Mouse (Mus musculus): ENCODE results near the gene Pgm1. TPM values are rescaled to one million over a fixed set of nuclear protein-coding genes. Genes with fewer than 3 reads are reported as not detected.

Gene Pgm1
- total RNA-seq (2021): 100 to 1,000 TPM; 223 TPM

DNA sequence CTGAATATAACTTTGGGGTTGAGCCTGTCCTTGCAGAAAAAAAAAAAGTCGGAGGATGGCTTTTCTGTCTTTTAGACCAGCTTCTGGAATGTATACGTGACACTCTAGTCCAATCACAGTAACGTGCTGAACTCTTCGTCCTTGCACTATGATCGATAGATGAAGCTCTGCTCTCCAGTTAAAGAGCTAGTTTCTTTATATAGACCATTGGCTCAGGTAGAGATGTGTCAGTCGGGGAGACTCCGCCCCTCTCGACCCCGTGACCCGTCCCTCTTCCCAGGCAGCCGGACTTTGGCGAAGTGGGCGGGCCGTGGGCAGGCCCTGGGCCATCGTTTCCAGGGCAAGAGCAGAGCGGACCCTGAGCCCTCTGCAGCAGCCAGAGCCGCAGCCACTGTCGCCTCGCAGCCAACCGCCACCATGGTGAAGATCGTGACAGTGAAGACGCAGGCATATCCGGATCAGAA is at the start of gene Pgm1:
Gene Pgm1, plus strand, starts transcription at position 266 of the 464 bp plus-strand sequence.
- DNase-seq: peak; percentile 90

DNA sequence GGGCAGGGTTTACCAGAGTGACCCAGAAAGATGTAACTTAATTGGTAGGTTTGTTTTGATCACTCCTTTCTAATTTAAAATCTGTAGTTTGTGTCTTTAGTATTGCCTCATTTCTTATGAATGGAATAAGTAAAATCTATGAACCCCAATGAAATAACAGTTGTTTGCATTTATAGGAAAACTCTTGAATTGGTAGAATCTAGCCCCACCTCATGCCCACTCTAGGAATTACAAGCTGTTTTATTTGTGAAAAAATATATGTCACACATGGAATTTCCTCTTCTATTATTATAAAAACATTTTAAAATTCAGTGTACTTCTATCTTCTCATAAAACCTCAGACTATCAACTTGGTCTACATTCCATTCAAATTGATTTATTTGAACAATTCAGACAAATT is 47.3 kb upstream of the Pgm1 start:
- DNase-seq: peak; percentile 25

DNA sequence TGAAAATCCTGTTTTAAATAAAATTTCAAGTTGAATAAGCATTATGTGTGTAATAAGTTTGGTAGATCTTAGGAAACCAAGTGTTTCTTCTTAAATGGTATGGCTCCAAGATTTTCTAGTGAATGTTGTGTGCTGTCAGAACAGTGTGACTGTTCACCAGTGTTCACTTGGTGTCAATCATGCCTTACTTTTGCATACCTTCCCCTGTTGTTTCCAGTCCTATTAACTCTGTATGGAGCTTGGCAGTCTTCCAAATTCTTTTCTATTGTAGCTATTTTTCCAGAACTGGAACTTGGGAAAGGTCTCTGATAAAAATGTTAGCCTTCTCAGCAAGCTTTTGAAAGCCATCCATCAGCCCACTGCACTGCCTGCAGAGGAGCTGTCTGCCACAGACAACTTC is 46.8 kb upstream of the Pgm1 start:
- no peak for DNase-seq

DNA sequence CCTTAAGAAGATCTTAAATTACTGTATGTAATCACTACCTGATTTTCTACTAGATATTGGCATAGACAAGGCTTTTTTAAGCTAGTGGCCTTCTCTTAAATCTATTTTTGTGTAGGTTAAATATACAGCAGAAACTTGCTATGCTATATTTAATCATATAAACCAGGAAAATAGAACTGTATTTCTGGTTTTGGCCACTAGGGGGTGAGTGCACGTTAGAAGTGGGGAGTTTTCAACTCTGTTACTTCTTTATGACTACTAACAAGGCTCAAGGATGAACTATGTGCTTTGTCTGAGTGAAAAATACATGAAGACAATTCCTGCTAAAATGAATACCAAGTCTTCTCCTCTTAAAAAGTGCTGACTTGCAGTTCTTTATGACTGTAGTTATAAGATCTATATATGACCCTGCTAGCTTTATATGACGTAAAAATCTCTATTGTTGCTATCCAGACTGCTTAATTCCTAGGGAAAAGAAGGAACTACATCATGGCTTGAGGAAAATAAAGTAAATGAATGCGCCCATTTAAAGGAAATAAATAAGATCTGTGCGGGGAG is 15.2 kb upstream of the Pgm1 start:
- no peak for DNase-seq

DNA sequence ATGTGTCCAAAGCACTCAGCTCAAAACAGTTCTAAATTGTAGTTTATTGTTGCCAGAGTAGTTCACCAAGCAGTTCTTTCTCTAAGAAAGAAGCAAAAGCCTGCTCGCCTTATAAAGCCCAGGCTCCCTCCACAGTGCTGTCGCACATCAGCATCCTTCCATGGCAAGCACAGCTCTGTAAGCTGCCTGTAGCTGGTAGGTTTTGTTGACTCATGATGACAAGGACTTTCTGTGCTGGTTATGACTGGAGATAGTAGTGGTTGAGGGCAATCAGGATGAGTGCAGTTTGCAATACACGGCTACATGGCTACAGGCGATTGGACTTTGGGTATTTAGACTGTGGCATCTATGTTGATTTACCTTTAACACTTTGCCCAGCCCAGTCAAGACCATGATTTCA is 2.8 kb upstream of the Pgm1 start:
- DNase-seq: no peak

DNA sequence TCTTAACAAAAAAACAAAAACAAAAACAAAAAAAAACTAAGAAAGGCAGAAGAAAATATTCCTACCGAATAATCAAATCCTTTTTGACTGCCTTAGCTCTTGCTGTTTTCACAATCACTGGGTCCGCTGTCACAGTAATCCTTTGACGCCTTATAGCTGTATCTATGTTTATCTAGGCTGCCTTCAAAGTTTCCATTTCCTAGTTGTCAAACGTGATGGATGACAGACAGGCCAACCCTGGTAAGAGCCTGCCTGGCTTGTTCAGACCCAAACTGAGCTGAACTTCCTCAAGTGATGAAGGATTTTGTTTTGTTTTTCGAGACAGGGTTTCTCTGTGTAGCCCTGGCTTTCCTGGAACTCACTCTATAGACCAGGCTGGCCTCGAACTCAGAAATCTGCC is 693 bp upstream of the Pgm1 start:
- no peak for DNase-seq

DNA sequence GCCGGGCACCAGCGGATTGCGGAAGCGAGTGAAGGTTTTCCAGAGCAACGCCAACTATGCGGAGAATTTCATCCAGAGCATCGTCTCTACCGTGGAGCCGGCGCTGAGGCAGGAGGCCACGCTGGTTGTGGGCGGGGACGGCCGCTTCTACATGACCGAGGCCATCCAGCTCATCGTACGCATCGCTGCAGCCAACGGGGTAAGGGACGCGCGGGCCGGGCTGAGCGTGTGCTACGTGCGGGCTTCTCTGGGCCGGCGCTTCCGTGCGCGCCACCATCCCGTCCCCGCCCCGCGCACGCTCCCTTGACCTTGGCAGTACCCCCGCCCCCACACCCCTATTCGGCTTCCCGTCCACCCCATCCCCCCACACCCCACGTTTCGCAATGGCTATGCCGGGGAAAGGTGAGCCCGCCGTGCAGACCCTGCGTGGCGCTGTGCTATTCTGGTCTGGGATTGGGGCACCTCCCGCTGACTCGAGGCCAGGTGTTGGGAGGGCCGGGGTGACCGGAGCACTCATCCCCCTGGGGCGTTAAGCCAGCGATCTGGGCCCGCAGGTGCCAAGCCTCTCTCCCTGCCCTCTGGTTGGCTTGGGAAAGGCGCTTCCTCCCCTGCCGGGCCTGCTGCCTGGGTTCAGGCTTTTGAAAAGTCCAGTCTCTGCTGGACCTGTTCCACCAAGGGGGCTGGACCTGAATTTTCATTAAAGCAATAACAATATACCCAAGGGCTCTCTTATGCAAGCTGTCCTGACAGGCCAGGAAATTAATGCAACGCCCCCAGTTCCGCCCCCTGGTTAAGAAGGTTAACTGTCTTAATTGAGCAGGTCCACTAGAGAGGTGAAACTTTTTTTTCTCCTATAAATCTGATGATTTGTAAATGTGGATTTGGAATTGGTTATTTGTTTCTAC is 651 bp downstream of the Pgm1 start, which contains the start of gene Itgb3bp:
Gene Itgb3bp, minus strand, starts transcription at position 201 of the 905 bp plus-strand sequence.
- peak; percentile 83 for DNase-seq

DNA sequence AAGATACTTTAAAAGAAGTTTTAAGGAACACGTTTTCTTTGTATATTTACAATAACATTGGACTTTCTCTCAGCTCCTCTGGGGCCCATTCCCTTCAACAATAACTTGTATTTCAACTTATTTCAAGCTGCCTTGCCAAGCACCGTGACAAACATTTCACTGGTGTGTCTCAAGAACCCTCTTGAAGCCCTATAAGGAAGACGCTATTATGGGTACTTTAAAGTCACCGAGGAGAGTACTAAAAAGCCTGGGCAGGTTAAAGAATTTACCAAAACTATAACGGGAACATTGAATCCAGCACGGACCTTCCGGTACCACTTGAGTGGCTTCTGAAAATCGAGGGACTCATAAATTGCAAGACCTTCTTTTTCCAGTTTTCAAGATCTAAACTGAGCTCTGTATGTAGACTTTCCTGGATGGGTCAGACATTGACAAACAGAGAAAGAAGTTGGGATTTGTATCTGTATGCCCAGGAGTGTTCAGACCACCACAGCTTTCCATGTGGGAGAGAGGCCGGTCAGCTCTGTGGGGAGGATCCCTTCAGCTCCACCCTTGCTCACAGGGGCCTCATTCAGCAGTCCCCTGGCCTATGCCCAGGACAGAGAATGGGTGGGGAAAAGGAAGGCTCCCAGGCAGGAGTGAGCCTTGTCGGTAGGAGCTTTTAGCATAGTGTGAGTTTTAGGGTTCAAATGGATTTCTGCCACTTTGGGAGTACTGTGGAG is 1.5 kb downstream of the Pgm1 start:
- DNase-seq: peak; percentile 34

DNA sequence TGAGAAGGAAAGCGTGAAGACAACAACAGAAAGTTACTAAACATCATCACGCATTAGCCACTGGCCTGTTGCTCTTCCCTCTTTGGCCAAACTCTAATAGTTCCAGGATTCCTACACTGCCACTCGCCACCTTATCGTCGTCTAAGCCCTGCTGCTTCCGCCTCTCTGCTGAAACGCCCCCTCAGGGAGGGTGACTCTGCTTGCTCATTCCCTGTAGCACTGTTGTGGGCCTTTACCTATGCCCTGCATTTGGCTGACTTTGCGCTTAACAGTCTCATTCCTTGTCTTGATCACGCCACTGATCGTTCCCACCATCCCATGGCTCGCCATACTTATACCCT is 2.0 kb downstream of the Pgm1 start:
- DNase-seq: no peak

DNA sequence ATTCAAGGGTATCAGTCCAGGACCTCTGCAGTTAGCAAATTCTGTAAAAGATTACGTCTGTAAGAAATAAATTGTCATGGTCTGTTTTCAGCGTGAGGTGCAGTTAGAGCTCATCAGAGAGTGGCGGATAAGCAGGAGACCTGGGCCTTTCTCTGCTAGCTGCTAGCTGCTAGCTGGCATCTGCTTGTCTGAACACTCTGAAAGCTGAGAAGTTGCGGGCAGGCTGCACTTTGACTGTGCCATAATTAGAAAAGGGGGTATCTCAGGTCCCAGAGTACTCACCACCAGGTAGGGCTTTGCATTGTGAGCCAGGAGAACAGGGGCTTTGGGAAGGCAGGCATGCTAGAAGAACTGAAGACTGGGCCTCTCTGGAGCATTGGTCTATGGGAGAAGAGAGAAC is 2.6 kb downstream of the Pgm1 start:
- DNase-seq: peak; percentile 25

DNA sequence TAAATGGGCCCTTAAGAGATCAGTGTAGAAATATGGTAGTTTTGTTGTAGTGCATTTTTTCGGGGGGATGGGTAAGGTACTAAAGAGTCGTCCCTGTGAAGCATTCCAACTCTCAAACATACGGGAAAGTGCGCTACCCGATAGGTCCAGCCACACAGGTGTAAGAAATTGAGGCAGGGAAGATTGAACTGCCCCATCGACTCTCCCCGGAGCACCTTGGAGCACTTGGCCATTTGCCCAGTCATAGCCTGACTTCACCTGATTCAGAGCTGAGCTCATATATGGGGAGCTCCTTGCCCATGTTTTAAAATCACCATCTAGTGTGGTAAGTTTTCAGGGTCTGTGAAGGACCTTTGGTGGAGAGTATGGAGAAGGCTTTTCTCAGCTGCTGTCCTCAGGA is 5.6 kb downstream of the Pgm1 start:
- DNase-seq: no peak

DNA sequence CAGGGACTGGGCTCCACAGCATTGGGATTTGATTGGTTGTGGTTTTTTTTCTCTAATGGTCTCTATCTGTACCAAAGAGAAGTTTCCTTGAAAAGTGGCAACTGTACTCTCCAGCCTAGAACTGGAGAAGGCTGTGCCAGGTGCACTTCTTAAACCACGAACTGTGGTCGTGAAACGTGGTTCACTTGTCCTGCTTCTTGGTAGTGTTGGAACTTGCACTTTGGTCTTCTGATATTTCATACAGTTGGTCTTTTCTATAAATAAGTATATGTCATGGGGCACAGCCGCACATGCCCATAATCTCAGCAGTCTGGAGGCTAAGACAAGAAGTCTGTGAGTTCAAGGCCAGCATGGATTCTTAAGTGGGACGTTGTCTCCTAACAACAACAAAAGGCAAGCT is 7.1 kb downstream of the Pgm1 start:
- no peak for DNase-seq

DNA sequence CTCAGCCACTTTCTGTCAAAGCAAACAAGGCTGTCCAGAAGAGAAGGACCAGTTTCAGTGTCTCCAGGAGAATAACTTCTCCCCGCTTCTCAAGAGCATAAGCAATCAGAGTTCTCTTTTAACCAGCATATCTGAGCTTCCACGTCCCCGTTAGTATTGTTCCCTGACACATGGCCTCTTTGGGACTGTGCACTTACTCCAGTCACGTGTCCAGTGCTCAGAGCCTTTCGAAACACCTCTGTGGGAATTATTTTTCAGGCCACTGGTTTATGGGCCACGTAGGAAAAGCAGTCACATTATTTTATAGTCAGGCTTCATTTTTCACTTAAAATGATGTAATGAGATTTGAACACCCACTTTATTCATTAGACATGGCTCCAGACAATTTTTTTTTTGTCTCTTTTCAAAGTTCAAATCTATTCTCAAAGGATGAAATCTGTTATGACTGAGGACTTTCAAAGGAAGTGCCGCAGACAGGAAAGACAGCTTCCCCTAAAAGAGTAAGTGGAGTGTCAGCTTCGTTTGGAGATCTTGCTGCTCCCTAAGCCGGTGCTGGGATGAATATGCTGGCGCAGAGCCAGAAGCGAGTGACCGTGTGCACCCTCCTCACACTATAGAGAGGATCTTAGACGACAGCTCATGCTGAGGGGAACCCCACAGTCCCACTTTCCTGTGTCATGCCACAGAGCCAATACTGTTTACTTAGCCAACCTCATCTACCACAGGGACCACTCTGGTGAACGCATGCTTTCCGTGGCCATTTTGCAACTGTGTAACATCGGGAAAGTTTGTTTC is 10.7 kb downstream of the Pgm1 start:
- no peak for DNase-seq

DNA sequence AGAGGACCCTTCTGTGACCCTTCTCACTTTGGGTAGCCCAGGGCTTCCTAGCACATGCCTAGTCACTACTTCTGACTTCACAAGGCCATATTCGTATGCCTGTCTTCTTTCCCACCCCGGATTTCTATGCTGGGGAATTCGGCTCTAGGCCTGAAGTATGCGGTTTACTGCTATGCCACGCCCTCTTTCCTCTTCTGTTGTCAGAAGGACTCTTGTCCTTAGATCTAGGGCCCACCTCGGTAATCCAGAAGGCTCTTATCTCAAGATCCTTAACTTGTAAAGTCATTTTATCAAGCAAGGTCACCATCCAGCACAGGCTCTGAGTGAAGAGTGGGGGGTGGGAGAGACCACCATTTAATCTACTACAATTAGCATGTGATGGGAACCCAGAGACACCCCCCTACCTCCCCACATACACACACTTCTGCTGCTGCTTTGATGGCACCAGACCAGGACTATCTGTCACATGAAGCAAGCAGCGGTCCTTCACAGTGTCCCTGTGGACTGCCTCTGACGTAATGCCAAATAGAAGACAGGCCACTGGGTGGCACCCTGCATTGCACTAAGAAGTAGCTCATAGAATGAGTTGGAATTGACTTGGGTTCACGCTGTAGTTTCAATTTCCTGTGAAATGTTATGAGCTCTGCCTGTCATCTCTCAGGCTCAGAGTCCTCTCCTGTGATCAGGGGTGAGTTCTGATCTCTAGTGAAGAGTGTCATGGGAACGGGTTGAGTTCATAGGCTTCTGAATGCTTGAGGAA is 12.6 kb downstream of the Pgm1 start:
- DNase-seq: peak; percentile 67

DNA sequence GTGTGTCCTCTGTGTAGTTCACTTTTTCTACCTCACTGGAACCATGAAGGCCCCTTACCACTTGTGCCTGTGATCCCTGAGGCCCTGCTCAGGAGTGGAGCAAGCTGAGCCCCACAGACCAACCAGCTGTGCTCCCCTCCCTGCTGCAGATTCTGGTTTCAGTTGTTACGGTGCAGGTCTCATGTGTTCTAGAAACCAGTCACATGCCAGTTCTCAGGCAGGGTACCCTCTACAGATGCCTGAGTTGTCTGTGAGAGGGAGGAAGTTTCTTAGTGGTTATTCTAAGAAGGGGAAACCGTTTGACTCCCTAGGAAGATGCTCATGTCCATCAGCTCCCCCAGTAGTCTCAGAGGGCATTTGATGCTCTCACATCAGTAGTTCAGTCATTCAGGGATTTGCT is 15.4 kb downstream of the Pgm1 start:
- DNase-seq: no peak

DNA sequence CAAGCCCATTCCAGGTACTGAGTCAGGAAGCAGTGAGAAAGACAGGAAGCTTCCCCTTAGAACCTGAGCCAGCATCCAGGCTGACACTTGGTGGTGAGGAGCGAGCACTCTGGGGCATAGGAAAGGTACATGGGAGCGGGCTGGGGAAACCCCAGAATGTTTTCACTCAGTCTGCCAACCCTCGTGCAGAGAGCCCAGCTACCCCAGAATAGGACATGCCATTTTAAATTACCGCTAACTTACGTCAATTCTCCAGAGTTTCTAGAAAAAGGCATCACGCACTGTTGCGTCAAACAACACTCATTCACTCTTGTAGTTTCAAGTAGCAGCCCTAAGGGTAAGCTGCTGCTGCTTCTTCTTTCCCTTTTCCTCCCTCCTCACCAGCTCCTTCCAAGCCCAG is 15.8 kb downstream of the Pgm1 start:
- no peak for DNase-seq

DNA sequence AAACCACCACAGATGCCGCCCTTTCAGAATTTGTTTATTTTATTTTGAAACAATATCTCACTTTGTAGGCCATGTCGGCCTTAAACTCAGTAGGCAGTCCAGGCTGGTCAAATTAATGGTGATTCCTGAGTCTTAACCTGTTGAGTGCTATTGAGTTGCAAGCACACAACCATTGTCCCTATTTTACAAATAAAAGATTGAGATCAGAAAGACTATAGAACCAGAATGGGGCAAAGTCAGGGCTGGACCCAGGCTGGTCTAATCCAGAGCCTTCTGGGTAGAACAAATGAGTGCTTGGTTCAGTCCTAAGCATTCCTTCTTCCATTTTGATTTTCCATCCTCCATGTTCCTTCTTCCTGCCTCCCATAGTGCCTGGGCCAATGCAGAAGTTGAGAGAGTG is 17.3 kb downstream of the Pgm1 start:
- no peak for DNase-seq

DNA sequence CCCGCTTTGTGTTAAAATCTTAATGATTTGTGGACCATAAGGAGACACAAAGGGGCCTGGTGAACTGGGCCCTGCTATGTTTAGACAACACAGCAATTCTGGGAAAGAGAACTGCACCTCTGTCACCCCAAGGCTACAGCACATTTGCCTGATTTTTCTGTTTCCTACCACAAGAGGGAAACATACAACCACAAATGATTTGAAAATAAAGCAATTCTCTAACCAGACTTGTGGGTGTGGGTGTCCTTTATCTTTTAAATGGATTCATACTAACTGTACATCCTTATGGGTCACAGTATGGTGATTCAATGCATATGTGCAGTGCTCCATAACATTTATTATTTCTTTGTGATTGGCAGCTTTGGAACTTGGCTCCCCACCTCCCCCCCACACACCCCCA is 18.0 kb downstream of the Pgm1 start:
- DNase-seq: no peak

DNA sequence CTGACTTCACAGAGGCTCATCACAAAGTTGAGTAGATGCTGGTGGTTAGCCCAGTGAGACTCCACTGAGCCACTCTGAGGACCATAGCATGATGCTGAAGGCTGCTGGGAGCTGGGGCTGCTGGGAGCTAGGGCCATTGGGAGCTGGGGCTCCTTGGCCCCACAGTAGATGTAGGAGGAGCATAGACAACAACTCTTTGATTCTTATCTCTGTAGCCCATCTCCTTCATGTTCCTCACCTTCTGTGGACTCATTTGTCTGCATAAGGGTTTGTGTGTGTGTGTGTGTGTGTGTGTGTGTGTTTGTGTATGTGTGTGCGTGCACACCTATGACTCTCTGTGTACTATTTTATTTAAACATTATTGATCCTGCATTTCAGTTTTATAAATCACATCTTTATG is 18.7 kb downstream of the Pgm1 start:
- DNase-seq: no peak

DNA sequence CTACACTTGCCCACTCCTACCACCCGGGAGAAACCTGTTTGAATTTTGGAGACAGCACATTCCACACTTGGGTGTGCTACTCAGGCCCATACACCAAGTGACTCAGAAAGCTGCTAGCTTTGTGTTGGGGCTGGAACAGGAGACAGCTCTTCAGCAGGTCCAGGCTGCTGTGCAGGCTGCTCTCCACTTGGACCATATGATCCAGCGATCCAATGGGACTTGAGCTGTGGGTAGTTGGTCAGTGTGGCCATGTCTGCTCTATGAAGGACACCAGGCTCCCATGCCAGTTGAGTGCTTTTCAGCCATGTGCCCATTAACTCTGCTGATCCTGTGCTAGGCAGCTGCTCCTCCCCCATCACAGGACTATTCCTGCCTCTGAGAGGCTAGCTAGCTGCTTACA is 24.7 kb downstream of the Pgm1 start:
- no peak for DNase-seq

DNA sequence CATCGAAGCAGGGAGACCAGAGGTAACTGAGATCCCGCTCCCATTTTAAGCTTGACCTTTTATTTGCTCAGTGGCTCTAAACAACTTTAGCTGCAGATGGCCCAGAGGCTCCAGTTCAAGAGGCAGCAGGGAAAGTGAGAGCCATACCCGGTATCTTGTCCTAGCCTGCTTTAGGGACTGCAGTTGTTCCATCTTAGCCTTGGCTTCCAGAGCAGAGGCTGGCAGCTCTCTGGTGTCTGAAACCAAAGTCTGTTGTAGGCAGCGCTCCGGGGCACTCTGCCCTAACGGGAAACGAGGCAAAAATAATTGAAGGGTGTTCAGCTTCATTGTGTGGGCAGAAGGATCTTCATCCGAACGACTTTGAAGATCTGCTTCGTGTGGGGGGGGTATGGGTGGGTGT is 26.2 kb downstream of the Pgm1 start:
- DNase-seq: no peak

DNA sequence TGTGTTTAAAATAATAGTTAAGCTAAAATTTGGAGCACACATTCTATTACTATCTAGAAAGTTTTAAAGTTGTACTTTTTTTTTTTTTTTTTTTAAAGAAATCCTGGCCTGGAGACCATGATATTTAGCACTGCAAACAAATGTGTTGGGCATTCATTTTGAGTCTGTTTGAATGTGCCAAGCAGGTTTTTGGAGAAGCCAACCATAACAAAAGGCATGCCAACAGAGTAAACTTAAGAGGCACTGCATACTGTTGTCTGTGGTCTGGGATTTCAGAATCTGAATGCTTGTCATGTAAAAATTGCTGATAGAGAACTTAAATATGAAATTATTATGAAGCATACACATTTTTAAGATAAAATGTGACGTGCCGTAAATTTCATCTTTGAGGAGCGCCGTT is 28.0 kb downstream of the Pgm1 start:
- DNase-seq: no peak

Data from heart, postnatal 4 days (tissue).